ENCODE assay signal across 23 mouse cellular contexts in the genomic region with DNA sequence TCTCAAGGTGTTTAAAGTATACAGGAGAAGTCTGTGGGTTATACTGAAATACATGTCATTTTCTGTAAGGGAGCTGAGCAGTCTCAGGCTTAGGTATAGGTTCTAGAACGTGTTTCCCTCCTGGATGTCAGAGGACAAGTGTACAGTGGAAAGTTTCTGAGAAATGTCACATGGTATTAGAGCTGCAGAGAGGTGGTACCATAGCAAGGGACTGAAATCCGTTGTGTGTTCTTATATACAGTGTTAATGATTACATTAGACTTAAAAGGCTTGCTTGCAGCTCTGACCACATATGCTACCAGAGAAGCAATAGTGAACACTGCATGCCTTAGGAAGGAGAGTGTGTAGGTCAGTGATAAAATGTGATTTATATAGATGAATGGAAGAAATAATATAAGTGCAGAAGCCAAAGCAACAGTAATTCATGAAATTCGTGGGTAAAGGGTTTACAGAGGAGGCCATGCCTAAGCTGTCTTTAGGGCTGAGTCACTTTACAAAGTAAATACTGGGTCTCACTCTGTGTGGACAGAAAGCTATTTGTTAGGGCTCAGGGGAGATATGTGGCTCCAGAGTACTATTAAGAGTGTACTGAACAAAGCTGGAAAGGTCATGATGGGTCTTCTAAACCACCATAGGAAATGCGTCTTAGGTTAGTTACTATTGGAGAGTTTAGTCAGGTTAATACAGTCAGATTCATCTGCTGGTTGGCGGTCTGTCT. TPM values are rescaled to one million over a fixed set of nuclear protein-coding genes. Genes with fewer than 3 reads are reported as not detected.
DNase-seq lines count a peak whose midpoint lies in the region; ATAC-seq and TF ChIP-seq lines count a peak whose summit lies in the region.
"Had no signal": no experiment of that assay in that cellular context is flagged by ENCODE, and none has a peak within 500 bp of the region (broad histone marks: within the 10 kb centered on the region; RNA-seq: fewer than 3 reads in every experiment).

No protein-coding gene starts in this region.

- no peak for TF ChIP-seq CTCF in left cerebral cortex, adult 2 months (IDR thresholded peaks at IDR 0.05)
- TF ChIP-seq CTCF in Patski (IDR thresholded peaks at IDR 0.05), result no peak
- TF ChIP-seq CTCF in liver, embryonic 14.5 days (IDR thresholded peaks at IDR 0.05; ENCODE audit: low read depth), result no peak
- TF ChIP-seq CTCF in stomach, postnatal 0 days (IDR thresholded peaks at IDR 0.05; ENCODE audit: low read depth), result no peak

- H3K27me3 ChIP-seq in Patski, result no peaks in the 10 kb centered on the region
- no peaks in the 10 kb centered on the region for H3K27me3 ChIP-seq in liver, embryonic 14.5 days (ENCODE audit: control insufficient read depth, insufficient read depth, low read length)
- no peaks in the 10 kb centered on the region for H3K27me3 ChIP-seq in stomach, postnatal 0 days (ENCODE audit: control insufficient read depth, insufficient read depth, low read length)
- H3K27me3 ChIP-seq: embryonic facial prominence, embryonic 12.5 days; forebrain, embryonic 13.5 days; limb, embryonic 12.5 days; megakaryocyte, embryonic 14.5 days; midbrain, embryonic 13.5 days had no signal

- no peaks in the 10 kb centered on the region for H3K9me3 ChIP-seq in liver, embryonic 14.5 days (ENCODE audit: control insufficient read depth, low read length)
- H3K9me3 ChIP-seq in stomach, postnatal 0 days (ENCODE audit: control insufficient read depth, low read length), result no peaks in the 10 kb centered on the region
- H3K9me3 ChIP-seq: embryonic facial prominence, embryonic 12.5 days; forebrain, embryonic 13.5 days; limb, embryonic 12.5 days; midbrain, embryonic 13.5 days had no signal

- ATAC-seq in Patski, result peak; percentile 47
- peak; percentile 39 for ATAC-seq in liver, embryonic 14.5 days (ENCODE audit: insufficient read depth)
- ATAC-seq in stomach, postnatal 0 days (ENCODE audit: low FRiP score, low TSS enrichment), result peak; percentile 75; the same call in 1 of the 2 replicates
- ATAC-seq: forebrain, embryonic 13.5 days; hindbrain, postnatal 0 days; midbrain, embryonic 13.5 days had no signal

- H3K4me2 ChIP-seq in liver, embryonic 14.5 days (ENCODE audit: low read depth), result no peak overlapping the region
- H3K4me2 ChIP-seq in stomach, postnatal 0 days (replicated peaks; ENCODE audit: low read depth), result no peak overlapping the region
- H3K4me2 ChIP-seq: embryonic facial prominence, embryonic 12.5 days; forebrain, embryonic 13.5 days; heart, embryonic 11.5 days; limb, embryonic 12.5 days; midbrain, embryonic 13.5 days had no signal

- WGBS in liver, embryonic 14.5 days (ENCODE audit: insufficient replicate concordance), result 68% methylated on average over 5 of the region's 5 CpGs
- WGBS in stomach, postnatal 0 days, result 56% methylated on average over 5 of the region's 5 CpGs

- H3K9ac ChIP-seq in liver, embryonic 14.5 days (replicated peaks), result no peak overlapping the region
- H3K9ac ChIP-seq in stomach, postnatal 0 days (ENCODE audit: low read length), result no peak overlapping the region
- H3K9ac ChIP-seq: embryonic facial prominence, embryonic 12.5 days; forebrain, embryonic 13.5 days; limb, embryonic 12.5 days; midbrain, embryonic 13.5 days had no signal

- no peak for TF ChIP-seq EP300 in liver, embryonic 14.5 days (IDR thresholded peaks at IDR 0.05; ENCODE audit: low read depth)
- TF ChIP-seq EP300 in stomach, postnatal 0 days (optimal IDR thresholded peaks at IDR 0.05), result no peak

- H3K36me3 ChIP-seq in liver, embryonic 14.5 days (replicated peaks; ENCODE audit: control insufficient read depth, insufficient read depth, low read depth), result no peaks in the 10 kb centered on the region; the same call in 1 of the 2 replicates
- H3K36me3 ChIP-seq in stomach, postnatal 0 days (ENCODE audit: control insufficient read depth, insufficient read depth, low read length), result no peaks in the 10 kb centered on the region

- in situ Hi-C loops in Patski (cut with MboI; ENCODE audit: low pct_unique_long_range_greater_than_20kb), result no loop called here

- no peak overlapping the region for H3K4me3 ChIP-seq in left cerebral cortex, adult 2 months
- H3K4me3 ChIP-seq in liver, embryonic 14.5 days (ENCODE audit: insufficient read depth in 1 of 2, low read depth in 2 of 2, low read length in 2 of 2), result no peak overlapping the region
- H3K4me3 ChIP-seq in stomach, postnatal 0 days (ENCODE audit: low read depth, low read length), result no peak overlapping the region
- H3K4me3 ChIP-seq: embryonic facial prominence, embryonic 12.5 days; erythroblast, embryonic 14.5 days; forebrain, embryonic 13.5 days; layer of hippocampus, adult 2 months; limb, embryonic 12.5 days; megakaryocyte, embryonic 14.5 days; midbrain, embryonic 13.5 days had no signal

- H3K4me1 ChIP-seq in liver, embryonic 14.5 days (replicated peaks; ENCODE audit: control insufficient read depth in 2 of 2, insufficient read depth in 2 of 2, low read length in 1 of 2), result no peaks in the 10 kb centered on the region; a peak in 1 of 4 replicates
- H3K4me1 ChIP-seq in stomach, postnatal 0 days (replicated peaks; ENCODE audit: control insufficient read depth, insufficient read depth), result no peaks in the 10 kb centered on the region
- H3K4me1 ChIP-seq: embryonic facial prominence, embryonic 12.5 days; midbrain, embryonic 13.5 days had no signal

- POLR2A ChIA-PET in Patski (lab: Charles Lee), result no interaction called here

- peak overlapping the region; percentile 42; the same call in 1 of the 2 replicates for H3K27ac ChIP-seq in left cerebral cortex, adult 2 months
- H3K27ac ChIP-seq in liver, embryonic 14.5 days, result no peak overlapping the region
- H3K27ac ChIP-seq in stomach, postnatal 0 days (replicated peaks), result no peak overlapping the region
- H3K27ac ChIP-seq: embryonic facial prominence, embryonic 12.5 days; forebrain, embryonic 13.5 days; hindbrain, postnatal 0 days; layer of hippocampus, adult 2 months; limb, embryonic 12.5 days; midbrain, embryonic 13.5 days had no signal

- DNase-seq in left cerebral cortex, adult 2 months (ENCODE audit: extremely low spot score in 1 of 2, low spot score in 2 of 2), result no peak
- DNase-seq in left cerebral cortex, postnatal 14 days (ENCODE audit: low spot score in 2 of 2), result no peak
- no peak for DNase-seq in Patski (ENCODE audit: low read depth, low spot score)
- no peak for DNase-seq in liver, embryonic 14.5 days (ENCODE audit: low read depth in 3 of 3, low spot score in 3 of 3)
- no peak for DNase-seq in stomach, postnatal 0 days (ENCODE audit: low spot score)
- no peak for DNase-seq in embryo, embryonic 10 days (ENCODE audit: low spot score)
- no peak for DNase-seq in urinary bladder, postnatal 10 days (ENCODE audit: low spot score)
- DNase-seq: adrenal gland, postnatal 36 days; cerebellum, adult 9-10 months; gastrocnemius, postnatal 10 days; heart, adult 11 months; heart, postnatal 10 days; kidney, postnatal 25 days; lung, adult 2 months had no signal

- intact Hi-C loops in left cerebral cortex, adult 2 months (cut with DNase I), result loop anchor here (2.0 kb wide), 1 partner anchor 14 kb away; no protein-coding TSS in a partner anchor
- intact Hi-C loops in left cerebral cortex, postnatal 14 days (cut with DNase I), result no loop called here

- CTCF ChIA-PET in Patski (lab: Charles Lee), result no interaction called here

RNA-seq across cellular contexts. Expression of a gene that starts 17.0 kb away (rescaled TPM):
- 10 to 100 TPM; 93.8 to 97.0 TPM for total RNA-seq in left cerebral cortex, adult 2 months (2021)
- 10 to 100 TPM; 89.8 to 94.0 TPM for total RNA-seq in left cerebral cortex, postnatal 14 days (2021)
- 92.3 TPM for polyA plus RNA-seq in Patski (2021)
- 3.4 and 7.7 TPM in 2 replicates for polyA plus RNA-seq in liver, embryonic 14.5 days (2012; rRNA removed)
- 11.5 and 12.4 TPM in 2 replicates for polyA plus RNA-seq in liver, embryonic 14.5 days (2014; fragmentation: Nextera tagmentation; extraction: Ambion mirVana)
- polyA plus RNA-seq in stomach, postnatal 0 days (2015; fragmentation: Nextera tagmentation; extraction: Ambion mirVana), result 40.7 and 48.8 TPM in 2 replicates
